Mouse (Mus musculus) cerebellum, postnatal 4 days (tissue): ENCODE results near the gene Prex1.

ENCODE experiments used
- DNase-seq, 2 experiments: peaks; one replicate each; pipeline ENCODE4 v3.0.0; 2022; ENCODE audit warnings: low spot score in 2 of 2, mixed read lengths in 1 of 2

The Prex1 gene

GRCm38 (mm10) chr2:166560826-166561225 is 152.8 kb downstream of the Prex1 start:
- DNase-seq = no peak

GRCm38 (mm10) chr2:166559531-166559930 is 154.1 kb downstream of the Prex1 start:
- DNase-seq = no peak

- peak in 1 of 2 experiments; percentile 63 for DNase-seq
These were observed 158.1 kb downstream of the Prex1 start for GRCm38 (mm10) chr2:166555508-166555907.

- DNase-seq = no peak
These were observed 159.5 kb downstream of the Prex1 start for GRCm38 (mm10) chr2:166554169-166554505.

GRCm38 (mm10) chr2:166553502-166554168 is 160.0 kb downstream of the Prex1 start:
- no peak for DNase-seq

GRCm38 (mm10) chr2:166552657-166553056 is 161.0 kb downstream of the Prex1 start:
- DNase-seq = no peak

- no peak for DNase-seq
These were observed 161.7 kb downstream of the Prex1 start for GRCm38 (mm10) chr2:166551831-166552498.

GRCm38 (mm10) chr2:166549871-166550270 is 163.8 kb downstream of the Prex1 start:
- DNase-seq = peak in 1 of 2 experiments; percentile 19

- no peak for DNase-seq
These were observed 164.6 kb downstream of the Prex1 start for GRCm38 (mm10) chr2:166549069-166549468.

- no peak for DNase-seq
These were observed 168.1 kb downstream of the Prex1 start for GRCm38 (mm10) chr2:166545580-166545979.

GRCm38 (mm10) chr2:166544575-166545251 is 168.9 kb downstream of the Prex1 start:
- DNase-seq = no peak

GRCm38 (mm10) chr2:166541112-166541928 is 172.3 kb downstream of the Prex1 start:
- DNase-seq = no peak

- DNase-seq = no peak
These were observed 173.4 kb downstream of the Prex1 start for GRCm38 (mm10) chr2:166540216-166540615.

- no peak for DNase-seq
These were observed 176.7 kb downstream of the Prex1 start for GRCm38 (mm10) chr2:166536896-166537295.

- no peak for DNase-seq
These were observed 178.1 kb downstream of the Prex1 start for GRCm38 (mm10) chr2:166535519-166535918.

GRCm38 (mm10) chr2:166526204-166526603 is 187.4 kb downstream of the Prex1 start:
- DNase-seq = no peak

- no peak for DNase-seq
These were observed 190.3 kb downstream of the Prex1 start for GRCm38 (mm10) chr2:166523156-166523890.

GRCm38 (mm10) chr2:166522612-166523120 is 191.0 kb downstream of the Prex1 start:
- DNase-seq = no peak

GRCm38 (mm10) chr2:166521878-166522611 is 191.6 kb downstream of the Prex1 start:
- DNase-seq = no peak

GRCm38 (mm10) chr2:166521461-166521860 is 192.2 kb downstream of the Prex1 start:
- DNase-seq = no peak
